Mouse (Mus musculus): ENCODE measurements around the gene Btrc. TPM values are rescaled to one million over a fixed set of nuclear protein-coding genes. Genes with fewer than 3 reads are reported as not detected.
"Not testable (repeated sequence)": the region's sequence is repeated elsewhere in the genome, so short reads cannot be mapped to it uniquely, and the experiment has no call there.

Btrc gene
- polyA plus RNA-seq, 1 experiment from 2014 or later, result 37.4 TPM

GRCm38 (mm10) chr19:45356868-45357267 is 6.7 kb upstream of the Btrc start:
- 74% methylated on average over 6 of the region's 6 CpGs for WGBS
- H3K9ac ChIP-seq; H3K9me3 ChIP-seq; H3K27ac ChIP-seq; H3K4me1 ChIP-seq; ATAC-seq (ENCODE audit: borderline replicate concordance, extremely low read depth, low FRiP score, low TSS enrichment); H3K4me3 ChIP-seq; H3K4me2 ChIP-seq; H3K27me3 ChIP-seq; H3K36me3 ChIP-seq: not testable (repeated sequence)

- no peaks in the 10 kb centered on the region for H3K27me3 ChIP-seq
- no peak overlapping the region for H3K4me2 ChIP-seq
- peaks cover 12% of the 10 kb centered on the region; the same call in 1 of the 2 replicates for H3K4me1 ChIP-seq
- no peak for ATAC-seq (ENCODE audit: borderline replicate concordance, extremely low read depth, low FRiP score, low TSS enrichment)
- no peak overlapping the region for H3K9ac ChIP-seq
- no peak overlapping the region for H3K4me3 ChIP-seq
- H3K36me3 ChIP-seq, result no peaks in the 10 kb centered on the region
- no peaks in the 10 kb centered on the region for H3K9me3 ChIP-seq
- no peak overlapping the region for H3K27ac ChIP-seq
These were observed 3.0 kb upstream of the Btrc start for GRCm38 (mm10) chr19:45360486-45360885.

GRCm38 (mm10) chr19:45363933-45364391 is 428 bp downstream of the Btrc start:
- Histone ChIP-seq H3K4me2 (peak overlapping the region; percentile 71), H3K27ac (peak overlapping the region; percentile 94), H3K9ac (peak overlapping the region; percentile 84), H3K27me3 (no peaks in the 10 kb centered on the region), H3K9me3 (no peaks in the 10 kb centered on the region), H3K4me1 (peaks cover 12% of the 10 kb centered on the region; the same call in 1 of the 2 replicates), H3K4me3 (peak overlapping the region; percentile 88), H3K36me3 (no peaks in the 10 kb centered on the region)
- WGBS, result under 1% methylated on average over 20 of the region's 20 CpGs
- ATAC-seq (ENCODE audit: borderline replicate concordance, extremely low read depth, low FRiP score, low TSS enrichment), result peak; percentile 87

- Histone ChIP-seq H3K36me3 (no peaks in the 10 kb centered on the region), H3K4me2 (no peak overlapping the region), H3K9me3 (no peaks in the 10 kb centered on the region), H3K4me3 (no peak overlapping the region), H3K9ac (no peak overlapping the region), H3K27me3 (no peaks in the 10 kb centered on the region), H3K4me1 (peaks cover 12% of the 10 kb centered on the region; the same call in 1 of the 2 replicates), H3K27ac (no peak overlapping the region)
- ATAC-seq (ENCODE audit: borderline replicate concordance, extremely low read depth, low FRiP score, low TSS enrichment), result no peak
- 75% methylated on average over 7 of the region's 7 CpGs for WGBS
These were observed 3.1 kb downstream of the Btrc start for GRCm38 (mm10) chr19:45366651-45367050.

GRCm38 (mm10) chr19:45384815-45385214 is 21.3 kb downstream of the Btrc start:
- not testable (repeated sequence) for ATAC-seq (ENCODE audit: borderline replicate concordance, extremely low read depth, low FRiP score, low TSS enrichment); H3K9ac ChIP-seq; H3K4me3 ChIP-seq; H3K9me3 ChIP-seq; H3K27ac ChIP-seq; H3K4me2 ChIP-seq; H3K36me3 ChIP-seq; H3K4me1 ChIP-seq; H3K27me3 ChIP-seq
- WGBS, result 96% methylated on average over 10 of the region's 10 CpGs

- no peak overlapping the region for H3K27ac ChIP-seq
- H3K9ac ChIP-seq, result no peak overlapping the region
- H3K4me1 ChIP-seq, result no peaks in the 10 kb centered on the region
- H3K4me3 ChIP-seq, result no peak overlapping the region
- WGBS, result 67% methylated on average over 6 of the region's 6 CpGs
- ATAC-seq (ENCODE audit: borderline replicate concordance, extremely low read depth, low FRiP score, low TSS enrichment), result no peak
- H3K36me3 ChIP-seq, result peaks cover 8% of the 10 kb centered on the region; the same call in 1 of the 2 replicates
- no peak overlapping the region for H3K4me2 ChIP-seq
- no peaks in the 10 kb centered on the region for H3K27me3 ChIP-seq
- no peaks in the 10 kb centered on the region for H3K9me3 ChIP-seq
These were observed 25.0 kb downstream of the Btrc start for GRCm38 (mm10) chr19:45388551-45388950.

GRCm38 (mm10) chr19:45394078-45394477 is 30.5 kb downstream of the Btrc start:
- no peak for ATAC-seq (ENCODE audit: borderline replicate concordance, extremely low read depth, low FRiP score, low TSS enrichment)
- Histone ChIP-seq H3K36me3 (no peaks in the 10 kb centered on the region), H3K4me3 (no peak overlapping the region), H3K9me3 (no peaks in the 10 kb centered on the region), H3K27ac (no peak overlapping the region), H3K4me1 (no peaks in the 10 kb centered on the region), H3K27me3 (no peaks in the 10 kb centered on the region), H3K9ac (no peak overlapping the region), H3K4me2 (no peak overlapping the region)
- 74% methylated on average over 7 of the region's 7 CpGs for WGBS

GRCm38 (mm10) chr19:45411000-45411399 is 47.5 kb downstream of the Btrc start:
- 70% methylated on average over 2 of the region's 2 CpGs for WGBS
- H3K4me2 ChIP-seq, result no peak overlapping the region
- no peaks in the 10 kb centered on the region for H3K9me3 ChIP-seq
- no peak overlapping the region for H3K27ac ChIP-seq
- no peaks in the 10 kb centered on the region for H3K4me1 ChIP-seq
- no peaks in the 10 kb centered on the region for H3K36me3 ChIP-seq
- H3K9ac ChIP-seq, result no peak overlapping the region
- H3K27me3 ChIP-seq, result no peaks in the 10 kb centered on the region
- no peak overlapping the region for H3K4me3 ChIP-seq
- ATAC-seq (ENCODE audit: borderline replicate concordance, extremely low read depth, low FRiP score, low TSS enrichment), result no peak

- Histone ChIP-seq H3K9ac (no peak overlapping the region), H3K36me3 (no peaks in the 10 kb centered on the region), H3K9me3 (no peaks in the 10 kb centered on the region), H3K4me2 (no peak overlapping the region), H3K4me1 (no peaks in the 10 kb centered on the region), H3K27me3 (no peaks in the 10 kb centered on the region), H3K27ac (no peak overlapping the region), H3K4me3 (no peak overlapping the region)
- ATAC-seq (ENCODE audit: borderline replicate concordance, extremely low read depth, low FRiP score, low TSS enrichment), result no peak
- 84% methylated on average over 3 of the region's 3 CpGs for WGBS
These were observed 49.2 kb downstream of the Btrc start for GRCm38 (mm10) chr19:45412694-45413093.

- no peaks in the 10 kb centered on the region for H3K27me3 ChIP-seq
- H3K9me3 ChIP-seq, result no peaks in the 10 kb centered on the region
- H3K4me1 ChIP-seq, result no peaks in the 10 kb centered on the region
- WGBS, result 64% methylated on average over 3 of the region's 3 CpGs
- H3K27ac ChIP-seq, result no peak overlapping the region
- no peak overlapping the region for H3K4me3 ChIP-seq
- no peak overlapping the region for H3K9ac ChIP-seq
- no peaks in the 10 kb centered on the region for H3K36me3 ChIP-seq
- no peak for ATAC-seq (ENCODE audit: borderline replicate concordance, extremely low read depth, low FRiP score, low TSS enrichment)
- no peak overlapping the region for H3K4me2 ChIP-seq
These were observed 50.4 kb downstream of the Btrc start for GRCm38 (mm10) chr19:45413966-45414365.

- no peak overlapping the region for H3K4me2 ChIP-seq
- H3K9me3 ChIP-seq, result no peaks in the 10 kb centered on the region
- no peak overlapping the region for H3K9ac ChIP-seq
- H3K36me3 ChIP-seq, result no peaks in the 10 kb centered on the region
- H3K27me3 ChIP-seq, result no peaks in the 10 kb centered on the region
- H3K27ac ChIP-seq, result no peak overlapping the region
- no peak for ATAC-seq (ENCODE audit: borderline replicate concordance, extremely low read depth, low FRiP score, low TSS enrichment)
- no peaks in the 10 kb centered on the region; the same call in 1 of the 2 replicates for H3K4me1 ChIP-seq
- H3K4me3 ChIP-seq, result no peak overlapping the region
These were observed 54.1 kb downstream of the Btrc start for GRCm38 (mm10) chr19:45417601-45418000.

GRCm38 (mm10) chr19:45422276-45422675 is 58.7 kb downstream of the Btrc start:
- Histone ChIP-seq H3K4me2 (no peak overlapping the region), H3K27ac (no peak overlapping the region)
- 64% methylated on average over 7 of the region's 7 CpGs for WGBS

GRCm38 (mm10) chr19:45428146-45428545 is 64.6 kb downstream of the Btrc start:
- Histone ChIP-seq H3K4me3 (no peak overlapping the region), H3K27ac (no peak overlapping the region), H3K27me3 (no peaks in the 10 kb centered on the region), H3K9ac (no peak overlapping the region), H3K4me1 (0 out of 2 replicates have a peak, but pooled peaks cover 4% of the 10 kb centered on the region), H3K9me3 (no peaks in the 10 kb centered on the region), H3K36me3 (no peaks in the 10 kb centered on the region), H3K4me2 (no peak overlapping the region)
- ATAC-seq (ENCODE audit: borderline replicate concordance, extremely low read depth, low FRiP score, low TSS enrichment), result no peak
- WGBS, result 39% methylated on average over 4 of the region's 4 CpGs

More at GRCm38 (mm10) chr19:45422276-45422675, 58.7 kb downstream of the Btrc start:
- Histone ChIP-seq H3K4me3 (no peak overlapping the region), H3K9ac (no peak overlapping the region), H3K9me3 (no peaks in the 10 kb centered on the region), H3K27me3 (no peaks in the 10 kb centered on the region), H3K4me1 (no peaks in the 10 kb centered on the region; the same call in 1 of the 2 replicates), H3K36me3 (no peaks in the 10 kb centered on the region)
- no peak for ATAC-seq (ENCODE audit: borderline replicate concordance, extremely low read depth, low FRiP score, low TSS enrichment)

Measured in lung, embryonic 15.5 days (tissue).